ENCODE assay signal across 8 mouse cellular contexts in the genomic region with DNA sequence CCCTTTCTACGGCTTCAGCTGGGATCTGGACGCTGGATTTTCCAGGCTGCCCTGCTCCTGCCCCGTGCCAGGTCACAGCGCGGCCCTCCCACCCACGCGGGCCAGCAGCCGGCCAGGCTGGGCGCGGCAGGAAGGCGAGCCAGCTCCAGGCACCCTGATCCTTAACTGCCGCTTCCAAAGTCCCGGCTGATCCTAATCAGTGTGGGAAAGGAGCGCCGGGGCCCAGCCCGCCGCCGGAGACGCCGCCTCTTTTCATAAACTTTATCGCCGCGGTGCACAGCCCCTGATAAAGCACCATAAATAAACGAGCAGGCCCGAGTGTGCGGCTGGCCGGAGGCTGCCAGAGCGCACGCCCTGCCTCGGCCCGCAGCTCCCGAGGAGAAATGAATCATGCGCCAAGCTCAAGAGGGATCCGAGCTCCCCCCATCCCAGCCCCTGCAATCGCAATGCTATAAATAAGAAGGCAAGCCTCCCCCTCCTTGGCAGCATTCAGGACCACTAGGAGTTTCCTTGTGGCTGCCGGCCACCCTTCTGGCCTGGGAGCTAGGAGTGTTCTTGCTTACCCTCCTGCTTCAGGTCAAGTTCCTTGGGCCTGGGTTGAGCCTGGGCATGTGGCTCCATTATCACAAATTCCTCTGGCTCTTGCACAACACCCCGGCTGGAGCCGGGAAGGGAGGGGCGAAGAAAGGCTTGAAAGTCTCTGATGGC.
DNase-seq lines count a peak whose midpoint lies in the region; ATAC-seq and TF ChIP-seq lines count a peak whose summit lies in the region.

No protein-coding gene starts in this region.

- ATAC-seq in hematopoietic stem cell, adult 5-6 weeks (replicated peaks in 1 of 2; ENCODE audit: insufficient read depth in 1 of 2, low FRiP score in 2 of 2, low TSS enrichment in 1 of 2, low read depth in 1 of 2, poor library complexity in 2 of 2, severe bottlenecking in 2 of 2): peak; percentile 14 to 56; a peak in 3 of 4 replicates
- ATAC-seq in monocyte, adult 5-6 weeks (replicated peaks; ENCODE audit: insufficient number of reproducible peaks, low FRiP score, low TSS enrichment, poor library complexity, severe bottlenecking): no peak

- no peaks in the 10 kb centered on the region for H3K27me3 ChIP-seq in cerebellum, adult 2 months (ENCODE audit: control insufficient read depth, insufficient read depth, low read length)

- no peak for TF ChIP-seq CTCF in cerebellum, adult 2 months (IDR thresholded peaks at IDR 0.05; ENCODE audit: borderline replicate concordance, insufficient read depth, low read depth, low read length)

- peak; percentile 88 for DNase-seq in NIH3T3 (ENCODE audit: low read depth)
- DNase-seq in cerebellum, adult 2 months: peak; percentile 71
- DNase-seq in forelimb bud, embryonic 11.5 days (ENCODE audit: low read depth, low spot score): peak; percentile 53
- peak; percentile 14 to 26 for DNase-seq in layer of hippocampus, postnatal 36 days
- DNase-seq in lung, postnatal 4 days: peak; percentile 87 to 95
- peak; percentile 49 to 63 for DNase-seq in right cerebral cortex, postnatal 10 days (ENCODE audit: low spot score in 2 of 2)

- no peak overlapping the region for H3K27ac ChIP-seq in cerebellum, adult 2 months (ENCODE audit: insufficient read depth, low read length)

- H3K4me3 ChIP-seq in cerebellum, adult 2 months (replicated peaks; ENCODE audit: insufficient read depth, low read depth, low read length): peak overlapping the region; percentile 50

- 5% methylated on average over 39 of the region's 39 CpGs for WGBS in cerebellum, adult 2 months

- peaks cover 7% of the 10 kb centered on the region for H3K4me1 ChIP-seq in cerebellum, adult 2 months (ENCODE audit: control insufficient read depth, insufficient read depth, low read length)

- no peak for TF ChIP-seq POLR2A in cerebellum, adult 2 months (IDR thresholded peaks at IDR 0.05; ENCODE audit: borderline replicate concordance, insufficient read depth, low read length)

Comparison
In these comparisons a context has a peak if more than half of its experiments do, and no peak if none do; other contexts are left out.
1. DNase-seq: peak in every context shown above with its lines; median percentile 91 in lung, postnatal 4 days; 88 in NIH3T3; 71 in cerebellum, adult 2 months; 56 in right cerebral cortex, postnatal 10 days; 53 in forelimb bud, embryonic 11.5 days; 20 in layer of hippocampus, postnatal 36 days.